Mouse (Mus musculus) heart, embryonic 12.5 days (tissue): Measurements from ENCODE around the gene Tlx1. TPM values are rescaled to one million over a fixed set of nuclear protein-coding genes. Genes with fewer than 3 reads are reported as not detected.

ENCODE experiments used
- ATAC-seq: fragments of 200-750 bp; cut with Nextera tagmentation; 2 replicates; pipeline ENCODE4 v1.8.0; 2017; ENCODE audit warnings: moderate TSS enrichment, moderate library complexity; ENCODE audit not compliant: insufficient number of reproducible peaks, low FRiP score
- H3K27ac ChIP-seq: fragments of 300-500 bp; sonication (generic); 2 replicates; pipeline ENCODE4 v1.5.1; 2016; ENCODE audit warnings: mild to moderate bottlenecking, moderate library complexity; ENCODE audit not compliant: poor library complexity, severe bottlenecking
- H3K27me3 ChIP-seq: fragments of 300-500 bp; sonication (generic); replicated peaks from 2 replicates; pipeline ENCODE4 v1.6.1; 2016; ENCODE audit warnings: mild to moderate bottlenecking, moderate library complexity
- H3K36me3 ChIP-seq: fragments of 300-500 bp; sonication (generic); 2 replicates; pipeline ENCODE4 v1.6.1; 2016; ENCODE audit warnings: mild to moderate bottlenecking, moderate library complexity
- H3K4me1 ChIP-seq: fragments of 300-500 bp; sonication (generic); replicated peaks from 2 replicates; pipeline ENCODE4 v1.6.1; 2016; ENCODE audit warnings: mild to moderate bottlenecking
- H3K4me2 ChIP-seq: fragments of 300-500 bp; sonication (generic); 2 replicates; pipeline ENCODE4 v1.6.1; 2016; ENCODE audit warnings: mild to moderate bottlenecking, moderate library complexity
- H3K4me3 ChIP-seq: fragments of 300-500 bp; sonication (generic); 2 replicates; pipeline ENCODE4 v1.5.1; 2016; ENCODE audit warnings: mild to moderate bottlenecking
- H3K9ac ChIP-seq: fragments of 300-500 bp; sonication (generic); 2 replicates; pipeline ENCODE4 v1.6.1; 2016; ENCODE audit warnings: mild to moderate bottlenecking, moderate library complexity
- H3K9me3 ChIP-seq: fragments of 300-500 bp; sonication (generic); replicated peaks from 2 replicates; pipeline ENCODE4 v1.6.1; 2016; ENCODE audit warnings: mild to moderate bottlenecking, moderate library complexity
- WGBS: fragments of 180-500 bp; shearing (Covaris S2); methylation state at CpG from one replicate; pipeline ENCODE4 v1.1.7; 2016; 5-methylcytosine and 5-hydroxymethylcytosine counted together
- polyA plus RNA-seq: library from polyadenylated mRNA; unstranded; fragments of >200 nt; fragmentation: Nextera tagmentation; extraction: Ambion mirVana; gene quantifications from 2 replicates; pipeline ENCODE4 v1.2.1, GENCODE M21; 2016

The Tlx1 gene
- polyA plus RNA-seq, 1 experiment from 2014 or later: 0.40 TPM

DNA sequence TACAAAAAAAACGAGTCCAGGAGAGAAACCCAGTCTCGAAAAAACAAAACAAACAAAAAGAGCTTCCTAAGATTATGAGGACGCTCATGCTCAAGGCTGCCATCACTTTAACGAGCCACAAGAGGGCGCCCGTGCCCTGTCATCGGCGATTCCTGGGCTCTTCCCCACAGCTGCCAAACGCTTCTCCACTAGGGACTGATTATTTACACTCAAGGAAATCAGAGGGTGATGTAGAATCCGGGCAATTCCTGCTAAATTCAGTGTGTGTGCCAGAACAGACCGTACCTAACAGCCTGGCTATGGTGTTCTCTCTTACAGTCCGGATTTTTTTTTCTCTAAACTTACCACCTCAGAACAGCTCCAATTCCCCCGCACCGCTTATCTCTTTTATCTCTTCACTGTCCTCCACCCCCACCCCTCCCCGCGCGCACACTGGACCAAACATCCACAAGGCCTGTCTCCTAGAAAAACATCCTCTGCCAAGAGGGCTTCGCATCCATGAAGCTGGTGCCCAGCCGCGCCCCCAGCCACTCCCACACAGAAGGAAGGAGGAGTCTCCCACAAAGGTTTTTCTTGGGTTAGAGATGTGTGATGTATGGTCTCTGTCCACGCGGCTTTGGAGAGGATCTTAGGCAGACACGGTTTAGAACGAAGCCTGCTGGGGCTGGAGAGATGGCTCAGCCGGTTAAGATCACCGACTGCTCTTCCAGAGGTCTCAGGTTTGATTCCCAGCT lies 26.7 kb downstream of the Tlx1 start:
- peaks cover 8% of the 10 kb centered on the region for H3K27me3 ChIP-seq
- H3K4me2 ChIP-seq: peak overlapping the region; percentile 52
- H3K9me3 ChIP-seq: 0 out of 2 replicates have a peak, but pooled peaks cover 10% of the 10 kb centered on the region
- no peak overlapping the region for H3K4me3 ChIP-seq
- no peaks in the 10 kb centered on the region for H3K36me3 ChIP-seq
- H3K4me1 ChIP-seq: peaks cover 4% of the 10 kb centered on the region
- no peak for ATAC-seq
- no peak overlapping the region for H3K9ac ChIP-seq
- no peak overlapping the region for H3K27ac ChIP-seq
- 19% methylated on average over 26 of the region's 26 CpGs for WGBS

DNA sequence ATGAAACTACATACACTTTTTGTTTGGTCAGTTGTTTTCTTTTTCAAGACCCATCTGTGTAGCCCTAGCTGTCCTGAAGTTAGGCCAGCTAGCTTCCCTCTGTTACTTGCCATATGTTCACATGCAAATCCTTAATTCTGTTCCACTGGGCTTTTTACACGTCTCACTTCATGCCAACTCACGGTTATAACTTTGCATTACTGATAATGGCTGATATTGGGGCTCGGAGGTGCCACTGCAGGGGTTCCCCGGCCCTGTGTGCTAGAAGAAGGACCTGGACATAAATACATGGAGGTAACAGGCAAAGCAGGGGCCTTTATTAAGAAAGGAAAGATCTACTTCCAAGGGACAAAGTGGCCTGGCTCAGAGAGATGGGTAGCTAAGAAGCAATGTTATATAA lies 29.0 kb downstream of the Tlx1 start:
- Histone ChIP-seq H3K36me3 (no peaks in the 10 kb centered on the region), H3K4me3 (no peak overlapping the region)
- ATAC-seq: no peak

DNA sequence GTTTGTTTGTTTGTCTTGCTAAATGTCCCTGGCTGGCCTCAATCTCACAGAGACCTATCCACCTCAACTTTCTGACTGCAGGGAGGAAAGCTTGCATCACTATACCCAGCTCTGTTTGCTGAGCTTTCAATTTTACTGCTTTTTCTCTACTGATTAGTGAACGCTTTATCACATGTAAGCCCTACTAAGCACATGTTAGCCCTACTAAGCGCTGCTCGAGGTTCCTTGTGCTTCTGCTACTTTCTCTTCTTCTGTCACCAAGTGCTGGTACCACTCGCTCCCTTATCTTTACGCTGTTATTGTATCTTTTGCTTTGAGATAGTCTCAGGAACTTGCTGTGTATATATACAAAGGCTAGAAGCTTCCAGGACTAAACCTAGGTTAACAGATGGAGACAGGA lies 30.0 kb downstream of the Tlx1 start:
- Histone ChIP-seq H3K27ac (no peak overlapping the region), H3K4me2 (no peak overlapping the region), H3K4me1 (peaks cover 4% of the 10 kb centered on the region), H3K9me3 (0 out of 2 replicates have a peak, but pooled peaks cover 3% of the 10 kb centered on the region), H3K36me3 (no peaks in the 10 kb centered on the region), H3K27me3 (no peaks in the 10 kb centered on the region), H3K9ac (no peak overlapping the region), H3K4me3 (no peak overlapping the region)
- no peak for ATAC-seq
- 76% methylated on average over 5 of the region's 5 CpGs for WGBS

More for the DNA sequence above, 29.0 kb downstream of the Tlx1 start:
- no peak overlapping the region for H3K27ac ChIP-seq
- WGBS: 81% methylated on average over 4 of the region's 4 CpGs
- no peak overlapping the region for H3K9ac ChIP-seq
- no peak overlapping the region for H3K4me2 ChIP-seq
- 0 out of 2 replicates have a peak, but pooled peaks cover 3% of the 10 kb centered on the region for H3K9me3 ChIP-seq
- peaks cover 4% of the 10 kb centered on the region for H3K4me1 ChIP-seq
- no peaks in the 10 kb centered on the region for H3K27me3 ChIP-seq

DNA sequence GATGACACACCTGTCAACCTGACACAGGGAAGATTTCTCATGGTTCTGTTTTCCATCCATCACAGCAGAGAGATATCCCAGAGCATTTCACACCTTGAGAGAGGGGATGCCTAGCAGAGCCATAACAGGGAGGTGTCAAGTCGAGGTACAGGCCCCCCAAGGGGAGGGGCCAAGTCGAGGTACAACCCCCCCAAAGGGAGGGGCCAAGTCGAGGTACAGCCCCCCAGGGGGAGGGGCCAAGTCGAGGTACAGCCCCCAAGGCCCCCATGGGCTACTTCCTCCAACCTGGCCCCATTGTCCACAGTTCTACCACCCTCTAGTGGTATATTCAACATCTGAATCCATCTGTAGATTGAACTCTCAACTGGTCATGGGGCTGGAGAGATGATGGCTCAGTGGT lies 44.2 kb downstream of the Tlx1 start:
- 35% methylated on average over 4 of the region's 4 CpGs for WGBS

GRCm38 (mm10) chr19:45196967-45197366 lies 46.5 kb downstream of the Tlx1 start:
- ATAC-seq: no peak

More for the DNA sequence above, 44.2 kb downstream of the Tlx1 start:
- no peaks in the 10 kb centered on the region for H3K36me3 ChIP-seq
- no peaks in the 10 kb centered on the region for H3K27me3 ChIP-seq
- ATAC-seq: no peak
- H3K27ac ChIP-seq: no peak overlapping the region
- H3K4me2 ChIP-seq: no peak overlapping the region
- H3K9ac ChIP-seq: no peak overlapping the region
- H3K4me3 ChIP-seq: no peak overlapping the region
- H3K9me3 ChIP-seq: peaks cover 20% of the 10 kb centered on the region
- no peaks in the 10 kb centered on the region for H3K4me1 ChIP-seq

DNA sequence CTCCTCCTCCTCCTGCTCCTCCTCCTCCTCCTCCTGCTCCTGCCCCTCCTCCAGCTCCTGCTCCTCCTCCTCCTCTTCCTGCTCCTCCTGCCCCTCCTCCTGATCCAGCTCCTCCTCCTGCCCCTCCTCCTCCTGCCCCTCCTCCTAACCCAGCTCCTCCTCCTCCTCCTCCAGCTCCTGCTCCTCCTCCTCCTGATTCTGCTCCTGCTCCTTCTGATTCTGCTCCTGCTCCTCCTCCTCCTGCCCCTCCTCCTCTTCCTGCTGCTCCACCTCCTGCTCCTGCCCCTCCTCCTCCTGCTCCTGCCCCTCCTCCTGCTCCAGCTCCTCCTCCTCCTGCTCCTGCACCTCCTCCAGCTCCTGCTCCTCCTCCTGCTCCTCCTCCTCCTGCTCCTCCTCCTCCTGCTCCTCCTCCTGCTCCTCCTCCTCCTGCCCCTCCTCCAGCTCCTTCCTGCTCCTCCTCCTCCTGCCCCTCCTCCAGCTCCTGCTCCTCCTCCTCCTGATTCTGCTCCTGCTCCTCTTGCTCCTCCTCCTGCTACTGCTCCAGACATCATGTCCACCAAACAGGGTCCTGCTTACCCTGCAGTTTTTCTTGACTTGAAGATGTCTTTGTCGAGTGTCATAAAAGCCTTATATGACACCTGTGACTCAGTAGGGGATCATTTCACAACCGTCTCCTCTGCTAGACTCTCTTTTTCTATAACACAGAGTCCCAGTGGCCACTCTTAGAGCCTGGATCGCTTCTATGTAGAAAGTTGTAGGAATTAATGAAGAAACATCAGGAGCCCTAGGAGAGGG lies 55.0 kb downstream of the Tlx1 start:
- no peak overlapping the region for H3K4me3 ChIP-seq
- no peak for ATAC-seq

More at GRCm38 (mm10) chr19:45196967-45197366, 46.5 kb downstream of the Tlx1 start:
- H3K4me2 ChIP-seq: no peak overlapping the region
- no peak overlapping the region for H3K9ac ChIP-seq
- H3K9me3 ChIP-seq: peaks cover 14% of the 10 kb centered on the region
- no peak overlapping the region for H3K4me3 ChIP-seq
- WGBS: 86% methylated on average over 8 of the region's 8 CpGs
- H3K27me3 ChIP-seq: no peaks in the 10 kb centered on the region
- H3K27ac ChIP-seq: no peak overlapping the region
- no peaks in the 10 kb centered on the region for H3K4me1 ChIP-seq
- no peaks in the 10 kb centered on the region for H3K36me3 ChIP-seq

More for the DNA sequence above, 55.0 kb downstream of the Tlx1 start:
- Histone ChIP-seq H3K9ac (no peak overlapping the region), H3K27ac (no peak overlapping the region), H3K4me2 (no peak overlapping the region), H3K36me3 (no peaks in the 10 kb centered on the region), H3K27me3 (0 out of 2 replicates have a peak, but pooled peaks cover 11% of the 10 kb centered on the region), H3K4me1 (peaks cover 12% of the 10 kb centered on the region), H3K9me3 (peaks cover 10% of the 10 kb centered on the region)
- WGBS: 82% methylated on average over 3 of the region's 3 CpGs

Other genes with a start within 250 kb of the Tlx1 start
- 51.4 and 52.3 TPM in 2 replicates for gene Slf2, start 219.5 kb upstream of the Tlx1 start, polyA plus RNA-seq
- 0.91 and 1.0 TPM in 2 replicates for gene Sema4g, start 161.6 kb upstream of the Tlx1 start, polyA plus RNA-seq
- gene Twnk, start 145.0 kb upstream of the Tlx1 start, polyA plus RNA-seq: 19.2 and 19.5 TPM in 2 replicates
- 60.1 and 66.8 TPM in 2 replicates for gene Mrpl43, start 144.2 kb upstream of the Tlx1 start, polyA plus RNA-seq
- 58.3 and 58.5 TPM in 2 replicates for gene Lzts2, start 136.3 kb upstream of the Tlx1 start, polyA plus RNA-seq
- gene Pdzd7, start 105.0 kb upstream of the Tlx1 start, polyA plus RNA-seq: 0.09 and 0.18 TPM in 2 replicates
- gene Sfxn3, start 103.2 kb upstream of the Tlx1 start, polyA plus RNA-seq: 20.4 and 21.3 TPM in 2 replicates
- gene Kazald1, start 75.4 kb upstream of the Tlx1 start, polyA plus RNA-seq: 2.9 and 3.0 TPM in 2 replicates
- not detected in 2 replicates for gene Lbx1, start 85.1 kb downstream of the Tlx1 start, polyA plus RNA-seq
- gene Btrc, start 213.1 kb downstream of the Tlx1 start, polyA plus RNA-seq: 40.0 and 44.3 TPM in 2 replicates